Mouse (Mus musculus) limb, embryonic 10.5 days (tissue): Measurements from ENCODE around the gene Lifr. TPM values are rescaled to one million over a fixed set of nuclear protein-coding genes. Genes with fewer than 3 reads are reported as not detected.

Experiments used
- DNase-seq: peaks from one replicate; pipeline ENCODE4 v3.0.0-alpha.2; 2017; ENCODE audit warnings: low spot score
- H3K27ac ChIP-seq: fragments of 300-500 bp; sonication (generic); 2 replicates; pipeline ENCODE4 v1.5.1; 2016; ENCODE audit warnings: mild to moderate bottlenecking
- H3K27me3 ChIP-seq: fragments of 300-500 bp; sonication (generic); 2 replicates; pipeline ENCODE4 v1.6.1; 2016; ENCODE audit warnings: low read depth, mild to moderate bottlenecking; ENCODE audit not compliant: poor library complexity, severe bottlenecking
- H3K36me3 ChIP-seq: fragments of 300-500 bp; sonication (generic); 2 replicates; pipeline ENCODE4 v1.6.1; 2016; ENCODE audit warnings: mild to moderate bottlenecking, moderate library complexity
- H3K4me1 ChIP-seq: fragments of 300-500 bp; sonication (generic); 2 replicates; pipeline ENCODE4 v1.6.1; 2016
- H3K4me3 ChIP-seq: fragments of 300-500 bp; sonication (generic); 2 replicates; pipeline ENCODE4 v1.5.1; 2016; ENCODE audit warnings: mild to moderate bottlenecking, moderate library complexity
- H3K9me3 ChIP-seq: fragments of 300-500 bp; sonication (generic); replicated peaks from 2 replicates; pipeline ENCODE4 v1.6.1; 2016; ENCODE audit warnings: mild to moderate bottlenecking
- WGBS: fragments of 180-500 bp; shearing (Covaris S2); methylation state at CpG from one replicate; pipeline ENCODE4 v1.1.7; 2016; 5-methylcytosine and 5-hydroxymethylcytosine counted together
- polyA plus RNA-seq: library from polyadenylated mRNA; unstranded; fragments of >200 nt; fragmentation: Nextera tagmentation; extraction: Ambion mirVana; gene quantifications from 2 replicates; pipeline ENCODE4 v1.2.1, GENCODE M21; 2016

Lifr gene
- 12.0 and 12.1 TPM in 2 replicates for polyA plus RNA-seq

- 83% methylated on average over 8 of the region's 8 CpGs for WGBS
- Histone ChIP-seq H3K36me3 (no peaks in the 10 kb centered on the region), H3K4me3 (no peak within 1 kb of the TSS), H3K4me1 (peaks cover 8% of the 10 kb centered on the region; the same call in 1 of the 2 replicates), H3K27ac (no peak within 1 kb of the TSS), H3K27me3 (no peaks in the 10 kb centered on the region), H3K9me3 (no peaks in the 10 kb centered on the region)
- no peak for DNase-seq
These were observed at the start of gene Lifr for GRCm38 (mm10) chr15:7090211-7090765. TSS of gene Lifr (plus strand) at chr15:7090614.

- Histone ChIP-seq H3K4me3 (no peak overlapping the region), H3K9me3 (no peaks in the 10 kb centered on the region), H3K36me3 (no peaks in the 10 kb centered on the region), H3K27ac (no peak overlapping the region), H3K4me1 (peaks cover 20% of the 10 kb centered on the region), H3K27me3 (no peaks in the 10 kb centered on the region)
- WGBS: 75% methylated on average over 11 of the region's 11 CpGs
- no peak for DNase-seq
These were observed 46.2 kb upstream of the Lifr start for GRCm38 (mm10) chr15:7044081-7044749.

DNA sequence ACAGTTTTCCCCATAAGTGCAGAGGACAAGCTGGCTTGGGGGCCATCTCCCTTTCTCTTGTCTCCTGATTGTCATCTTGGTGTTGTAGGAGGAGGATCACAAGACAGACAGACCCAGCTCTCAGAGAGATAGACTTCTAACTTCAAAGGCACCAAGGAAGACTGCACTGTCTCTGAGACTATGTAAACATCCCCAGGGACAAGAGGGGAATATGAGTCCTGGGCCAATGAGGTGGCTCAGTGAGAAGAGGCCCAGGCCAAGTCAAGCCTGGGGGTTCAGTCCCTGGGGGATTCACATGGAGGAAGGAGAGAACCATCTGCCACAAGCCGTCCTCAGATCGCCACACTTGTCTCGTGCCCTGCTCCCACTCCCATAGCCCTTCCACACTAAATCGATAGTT lies 45.4 kb upstream of the Lifr start:
- Histone ChIP-seq H3K4me1 (peaks cover 11% of the 10 kb centered on the region), H3K27me3 (no peaks in the 10 kb centered on the region), H3K4me3 (no peak overlapping the region), H3K36me3 (no peaks in the 10 kb centered on the region), H3K9me3 (no peaks in the 10 kb centered on the region), H3K27ac (no peak overlapping the region)
- 71% methylated on average over 4 of the region's 4 CpGs for WGBS
- no peak for DNase-seq

- Histone ChIP-seq H3K27me3 (no peaks in the 10 kb centered on the region), H3K4me1 (0 out of 2 replicates have a peak, but pooled peaks cover 2% of the 10 kb centered on the region), H3K27ac (no peak overlapping the region), H3K4me3 (no peak overlapping the region), H3K9me3 (no peaks in the 10 kb centered on the region), H3K36me3 (no peaks in the 10 kb centered on the region)
- DNase-seq: no peak
- 86% methylated on average over 3 of the region's 3 CpGs for WGBS
These were observed 42.5 kb upstream of the Lifr start for GRCm38 (mm10) chr15:7047931-7048330.

DNA sequence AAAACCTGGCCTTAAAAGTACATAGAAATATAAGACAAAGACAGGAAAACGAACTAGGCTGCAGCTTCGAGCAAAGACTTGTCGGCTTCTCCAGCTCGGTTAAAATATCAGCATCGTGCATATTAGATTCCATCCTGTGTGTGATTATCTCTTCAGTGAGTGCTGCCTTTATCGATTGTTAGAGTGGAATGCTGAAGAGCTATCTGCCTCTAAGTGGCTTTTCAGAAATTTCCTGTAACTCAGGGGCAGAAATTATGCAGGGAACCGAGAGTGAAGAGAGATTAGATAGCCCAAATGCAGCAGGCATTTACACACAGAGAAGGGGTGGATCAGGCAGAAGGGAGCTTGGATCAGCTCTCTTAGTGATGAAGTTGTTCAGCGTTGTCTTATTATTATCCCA lies 41.5 kb upstream of the Lifr start:
- H3K27me3 ChIP-seq: no peaks in the 10 kb centered on the region
- WGBS: 85% methylated on average over 8 of the region's 8 CpGs
- no peaks in the 10 kb centered on the region for H3K4me1 ChIP-seq
- DNase-seq: no peak
- H3K4me3 ChIP-seq: no peak overlapping the region
- H3K9me3 ChIP-seq: no peaks in the 10 kb centered on the region
- H3K27ac ChIP-seq: no peak overlapping the region
- H3K36me3 ChIP-seq: no peaks in the 10 kb centered on the region

- no peaks in the 10 kb centered on the region for H3K36me3 ChIP-seq
- no peaks in the 10 kb centered on the region for H3K4me1 ChIP-seq
- 83% methylated on average over 2 of the region's 2 CpGs for WGBS
- H3K27ac ChIP-seq: no peak overlapping the region
- H3K4me3 ChIP-seq: no peak overlapping the region
- H3K9me3 ChIP-seq: no peaks in the 10 kb centered on the region
- H3K27me3 ChIP-seq: no peaks in the 10 kb centered on the region
- no peak for DNase-seq
These were observed 38.7 kb upstream of the Lifr start for GRCm38 (mm10) chr15:7051666-7052065.

DNA sequence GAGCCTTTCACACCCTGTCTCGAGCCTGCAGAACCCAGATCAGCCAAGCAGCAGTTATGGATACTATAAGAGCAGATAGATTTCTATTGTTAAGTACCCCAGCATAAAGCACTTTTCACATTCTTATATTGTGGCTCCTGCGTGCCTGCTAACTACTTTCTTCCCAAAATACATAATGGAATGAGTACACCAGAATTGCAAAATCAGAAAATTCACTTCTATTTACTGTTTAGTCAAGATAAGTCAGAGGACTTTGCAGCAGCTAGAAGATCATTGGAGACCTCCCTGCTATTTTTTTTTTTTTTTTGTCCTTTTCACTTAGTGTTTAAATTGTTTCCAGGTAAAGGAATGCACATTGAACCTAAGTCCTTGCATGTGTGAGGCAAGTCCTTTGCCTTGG lies 38.3 kb upstream of the Lifr start:
- no peaks in the 10 kb centered on the region for H3K36me3 ChIP-seq
- no peak for DNase-seq
- no peak overlapping the region for H3K4me3 ChIP-seq
- H3K9me3 ChIP-seq: no peaks in the 10 kb centered on the region
- no peaks in the 10 kb centered on the region for H3K27me3 ChIP-seq
- H3K4me1 ChIP-seq: no peaks in the 10 kb centered on the region
- no peak overlapping the region for H3K27ac ChIP-seq
- WGBS: 79% methylated on average over 2 of the region's 2 CpGs

- no peak overlapping the region for H3K4me3 ChIP-seq
- 86% methylated on average over 3 of the region's 3 CpGs for WGBS
- peaks cover 5% of the 10 kb centered on the region for H3K4me1 ChIP-seq
- H3K36me3 ChIP-seq: no peaks in the 10 kb centered on the region
- no peaks in the 10 kb centered on the region for H3K27me3 ChIP-seq
- H3K9me3 ChIP-seq: no peaks in the 10 kb centered on the region
- DNase-seq: no peak
- H3K27ac ChIP-seq: no peak overlapping the region
These were observed 33.6 kb upstream of the Lifr start for GRCm38 (mm10) chr15:7056851-7057250.

GRCm38 (mm10) chr15:7060522-7060921 lies 29.9 kb upstream of the Lifr start:
- no peak for DNase-seq
- Histone ChIP-seq H3K4me3 (no peak overlapping the region), H3K27me3 (no peaks in the 10 kb centered on the region), H3K36me3 (no peaks in the 10 kb centered on the region), H3K27ac (no peak overlapping the region), H3K4me1 (peaks cover 20% of the 10 kb centered on the region), H3K9me3 (no peaks in the 10 kb centered on the region)
- 76% methylated on average over 2 of the region's 2 CpGs for WGBS

DNA sequence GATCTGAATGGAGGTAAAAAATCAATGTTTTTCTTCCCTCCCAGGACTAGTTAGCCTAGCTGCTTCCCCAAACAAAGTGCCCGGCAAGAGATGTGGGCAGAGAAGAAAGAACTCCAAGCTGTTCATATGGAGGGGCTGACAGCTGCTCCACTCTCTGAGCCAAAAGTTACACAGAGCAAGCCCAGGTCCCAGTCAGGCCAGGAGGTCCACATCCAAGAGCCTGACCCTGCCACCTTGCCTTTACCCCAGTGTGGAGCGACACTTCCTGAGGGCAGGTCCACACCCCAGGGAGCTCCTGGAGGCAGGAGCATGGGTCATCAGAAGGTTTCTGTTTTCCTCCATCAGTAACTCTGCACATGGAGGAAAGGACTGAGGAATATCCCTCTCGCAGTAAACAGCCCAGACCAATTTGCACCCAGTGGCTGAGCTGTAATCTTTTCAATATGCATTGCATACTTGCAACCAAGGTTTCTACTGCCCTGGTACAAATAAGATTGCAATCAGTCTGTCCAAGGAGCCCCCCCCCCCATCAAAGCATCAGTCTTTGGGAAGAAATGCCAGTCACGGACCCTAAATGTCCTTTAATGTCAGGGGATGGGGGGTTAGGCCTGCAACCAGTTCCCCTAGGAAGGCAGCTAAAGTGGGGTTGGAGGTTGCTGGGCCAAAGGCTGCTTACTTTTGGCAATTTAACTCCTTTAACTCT lies 28.3 kb upstream of the Lifr start:
- H3K4me1 ChIP-seq: peaks cover 20% of the 10 kb centered on the region
- DNase-seq: peak; percentile 45
- 15% methylated on average over 4 of the region's 4 CpGs for WGBS
- no peaks in the 10 kb centered on the region for H3K36me3 ChIP-seq
- H3K4me3 ChIP-seq: 0 out of 2 replicates have a peak overlapping the region, but pooled peaks have one; percentile 6
- no peaks in the 10 kb centered on the region for H3K27me3 ChIP-seq
- peak overlapping the region; percentile 85 for H3K27ac ChIP-seq
- no peaks in the 10 kb centered on the region for H3K9me3 ChIP-seq

DNA sequence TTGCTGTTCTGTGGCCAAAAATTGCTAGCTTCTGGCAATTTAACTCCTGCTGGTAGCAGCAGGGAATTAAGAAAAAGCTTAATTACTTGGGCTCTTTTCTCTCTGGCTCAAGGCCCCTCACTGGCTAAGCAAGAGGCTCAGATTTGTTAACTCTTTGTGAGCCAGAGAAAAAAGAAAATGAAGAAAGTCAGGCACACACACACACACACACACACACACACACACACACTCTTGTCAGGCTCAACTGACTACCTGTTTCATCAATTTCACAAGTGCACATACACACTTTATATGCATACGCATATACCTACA lies 27.8 kb upstream of the Lifr start:
- H3K36me3 ChIP-seq: no peaks in the 10 kb centered on the region
- H3K4me1 ChIP-seq: peaks cover 22% of the 10 kb centered on the region
- 91% methylated on average over 1 of the region's 1 CpGs for WGBS
- DNase-seq: no peak
- no peaks in the 10 kb centered on the region for H3K27me3 ChIP-seq
- peak overlapping the region; percentile 85; the same call in 1 of the 2 replicates for H3K27ac ChIP-seq
- 0 out of 2 replicates have a peak overlapping the region, but pooled peaks have one; percentile 6 for H3K4me3 ChIP-seq
- H3K9me3 ChIP-seq: no peaks in the 10 kb centered on the region

- H3K27ac ChIP-seq: peak overlapping the region; percentile 17; the same call in 1 of the 2 replicates
- H3K36me3 ChIP-seq: no peaks in the 10 kb centered on the region
- no peak overlapping the region for H3K4me3 ChIP-seq
- 80% methylated on average over 9 of the region's 9 CpGs for WGBS
- peaks cover 22% of the 10 kb centered on the region for H3K4me1 ChIP-seq
- H3K27me3 ChIP-seq: no peaks in the 10 kb centered on the region
- DNase-seq: no peak
- H3K9me3 ChIP-seq: no peaks in the 10 kb centered on the region
These were observed 26.7 kb upstream of the Lifr start for GRCm38 (mm10) chr15:7063521-7064240.
